Mouse (Mus musculus): Measurements from ENCODE around the gene Atrnl1.
"Not testable (repeated sequence)": the region's sequence is repeated elsewhere in the genome, so short reads cannot be mapped to it uniquely, and the experiment has no call there.

Gene Atrnl1

DNA sequence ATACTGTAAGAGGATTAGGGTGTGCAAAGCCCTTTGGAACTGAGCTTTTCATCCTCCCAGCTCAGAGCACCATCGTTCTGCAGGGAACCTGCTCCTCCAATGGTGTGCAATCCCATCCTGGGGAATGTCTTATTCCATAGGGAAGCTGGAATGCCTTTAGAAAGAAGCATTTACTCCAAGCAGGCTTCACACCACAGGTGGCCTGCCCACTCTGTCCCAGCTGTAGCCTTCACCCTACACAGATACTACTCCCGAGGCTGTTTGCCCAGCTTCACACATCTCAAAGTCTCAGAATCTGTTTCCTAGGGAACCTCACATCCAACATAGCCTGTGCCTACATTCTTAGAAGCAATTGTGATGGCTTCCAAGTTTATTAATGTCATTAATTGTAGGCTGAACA is 418.8 kb downstream of the Atrnl1 start:
- DNase-seq (ENCODE audit: low read depth, low spot score) = no peak

DNA sequence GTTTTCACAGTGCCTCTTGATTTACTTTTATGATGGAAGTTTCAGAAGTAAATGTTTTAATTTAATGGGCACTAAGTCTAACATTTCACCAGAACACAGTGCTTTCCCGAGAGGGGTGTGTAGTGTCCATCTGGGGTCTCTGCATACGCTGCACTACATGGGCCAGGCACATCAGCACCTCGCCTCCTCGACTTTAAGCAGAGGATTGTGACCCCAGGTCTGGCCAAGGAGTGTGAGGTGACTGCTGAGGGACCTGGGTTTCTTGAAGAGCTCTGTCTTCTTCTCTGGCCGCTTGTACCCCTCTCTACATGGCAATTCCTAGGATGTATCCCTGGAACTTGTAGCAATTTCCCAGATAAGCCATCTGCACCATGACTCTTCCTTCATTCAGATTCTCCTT is 422.4 kb downstream of the Atrnl1 start:
- no peak for DNase-seq (ENCODE audit: low read depth, low spot score)

DNA sequence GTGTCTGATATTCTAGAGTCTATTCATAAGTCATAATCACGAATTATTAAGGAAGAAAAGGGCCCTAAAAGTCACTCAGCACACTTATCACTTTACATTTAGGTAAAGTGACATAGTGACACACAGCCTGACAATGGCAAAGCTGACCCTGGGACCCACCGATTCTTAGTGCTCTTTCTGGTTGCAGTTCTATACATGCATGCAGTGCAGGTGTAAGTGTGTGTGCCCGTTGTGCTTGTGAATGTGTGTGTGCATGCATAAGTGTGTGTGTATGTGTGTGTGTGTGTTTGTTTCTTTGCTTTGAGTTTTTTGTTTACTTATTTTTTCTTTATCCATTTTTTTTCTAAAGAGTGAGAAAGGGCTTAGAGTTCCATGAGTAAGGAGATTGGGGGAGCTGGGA is 425.3 kb downstream of the Atrnl1 start:
- no peak for DNase-seq (ENCODE audit: low read depth, low spot score)

DNA sequence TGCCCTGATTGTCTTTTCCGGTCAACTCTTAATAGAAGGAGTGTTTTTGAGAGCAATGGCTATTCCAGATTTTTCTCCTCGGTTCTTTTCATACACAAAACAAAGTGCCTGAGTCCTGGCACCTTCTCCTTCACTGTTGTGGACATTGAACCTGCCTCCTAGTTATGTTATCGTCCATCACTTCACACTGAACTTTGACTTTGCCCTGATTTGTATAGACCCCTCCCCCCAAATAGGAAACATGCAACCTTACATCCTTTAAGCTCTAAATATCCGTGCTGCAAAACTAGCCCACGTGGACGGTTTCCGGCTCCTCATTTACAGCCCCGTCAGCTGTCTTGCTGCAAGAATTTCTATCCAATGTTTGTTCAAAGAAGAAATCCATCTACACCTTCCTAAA is 432.3 kb downstream of the Atrnl1 start:
- DNase-seq (ENCODE audit: low read depth, low spot score) = no peak

DNA sequence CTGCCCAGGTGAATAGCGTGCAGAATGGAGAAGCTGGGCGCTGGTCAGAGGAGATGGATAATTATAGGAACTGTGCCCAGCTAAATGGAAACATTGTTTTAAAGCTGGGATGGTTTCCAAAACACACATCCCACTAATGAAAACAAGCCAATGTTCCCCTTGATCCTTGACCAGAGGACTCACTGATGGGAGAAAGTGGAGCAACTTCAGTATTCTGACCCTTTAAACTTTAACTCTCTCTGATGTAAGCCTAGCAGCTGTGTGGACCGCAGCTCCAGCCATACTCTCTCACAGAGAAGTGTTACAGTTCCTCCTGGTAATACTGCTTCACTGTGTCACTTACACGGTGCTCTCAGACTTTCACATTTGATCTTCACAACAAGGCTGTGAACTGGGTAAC is 432.7 kb downstream of the Atrnl1 start:
- DNase-seq (ENCODE audit: low read depth, low spot score) = no peak

DNA sequence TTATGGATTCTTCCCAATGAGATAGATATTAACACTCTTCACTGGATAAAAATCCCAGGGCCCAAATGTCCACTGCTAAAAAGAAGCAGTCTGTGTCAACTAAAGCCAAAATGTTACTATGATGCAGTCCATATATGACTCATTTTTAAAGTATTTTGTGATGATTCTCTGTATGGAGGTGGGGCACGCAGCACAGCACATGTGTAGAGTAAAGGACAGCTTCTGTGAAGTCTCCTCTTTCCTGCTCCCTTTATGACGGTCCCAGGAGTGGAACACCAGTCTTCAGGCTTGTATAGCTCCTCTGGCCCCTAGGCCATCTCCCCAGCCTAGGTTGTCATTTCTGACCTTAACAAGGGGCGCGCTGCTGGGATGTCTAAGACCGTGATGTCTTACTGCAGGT is 434.0 kb downstream of the Atrnl1 start:
- DNase-seq (ENCODE audit: low read depth, low spot score) = no peak

DNA sequence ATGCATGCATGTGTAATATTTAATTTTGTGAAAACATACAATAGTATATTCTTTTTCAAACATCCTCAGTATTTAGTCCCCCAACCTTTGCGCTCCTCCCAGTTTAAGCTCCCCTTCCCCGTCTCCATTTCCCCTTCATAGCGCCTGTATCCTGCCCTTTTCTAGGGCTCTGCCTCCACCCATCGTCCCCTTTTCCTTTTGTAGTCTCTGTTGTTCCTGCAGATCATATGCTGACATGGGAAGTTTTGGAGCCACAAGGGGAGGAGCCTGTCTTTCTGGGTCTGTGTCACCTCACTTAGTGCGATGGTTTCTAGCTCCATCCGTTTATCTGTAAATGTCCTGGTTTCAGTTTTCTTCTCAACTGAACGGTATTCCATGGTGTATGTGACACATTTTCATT is 435.8 kb downstream of the Atrnl1 start:
- DNase-seq (ENCODE audit: low read depth, low spot score) = no peak

DNA sequence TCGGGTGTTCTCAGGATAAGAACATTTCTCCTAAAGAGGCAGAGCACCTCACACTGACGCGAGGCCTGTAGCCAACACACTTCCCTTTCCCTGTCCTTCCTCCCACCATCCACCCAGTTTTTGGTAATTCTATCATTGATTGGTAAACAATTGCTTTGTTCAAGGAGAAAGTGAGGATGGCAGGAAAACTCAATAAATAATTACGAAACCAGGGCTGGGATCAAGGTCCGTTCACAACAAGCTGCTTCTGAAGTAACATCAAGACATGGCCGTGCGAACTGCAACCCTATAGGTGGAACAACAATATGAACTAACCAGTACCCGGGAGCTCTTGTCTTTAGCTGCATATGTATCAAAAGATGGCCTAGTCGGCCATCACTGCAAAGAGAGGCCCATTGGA is 439.6 kb downstream of the Atrnl1 start:
- DNase-seq (ENCODE audit: low read depth, low spot score) = not testable (repeated sequence)

DNA sequence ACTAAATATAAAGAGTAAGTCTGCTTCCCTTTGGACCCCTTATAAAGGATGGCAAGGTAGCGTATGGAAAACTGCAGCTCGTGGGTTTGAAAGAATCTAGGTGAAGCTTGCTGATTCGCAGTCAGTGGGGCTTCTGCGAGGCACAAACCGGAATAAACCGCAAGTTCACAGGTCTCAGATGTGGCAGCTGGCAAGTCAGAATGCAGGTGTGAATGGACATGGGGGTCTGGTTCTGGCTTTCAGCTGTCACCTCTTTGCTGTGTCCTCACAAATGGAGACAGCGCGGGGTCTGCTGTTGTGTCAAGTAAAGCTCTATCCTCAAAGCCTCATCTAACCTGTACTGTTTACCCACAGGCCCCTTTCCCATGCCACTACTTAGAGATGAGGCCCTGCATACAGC is 440.2 kb downstream of the Atrnl1 start:
- DNase-seq (ENCODE audit: low read depth, low spot score) = no peak

DNA sequence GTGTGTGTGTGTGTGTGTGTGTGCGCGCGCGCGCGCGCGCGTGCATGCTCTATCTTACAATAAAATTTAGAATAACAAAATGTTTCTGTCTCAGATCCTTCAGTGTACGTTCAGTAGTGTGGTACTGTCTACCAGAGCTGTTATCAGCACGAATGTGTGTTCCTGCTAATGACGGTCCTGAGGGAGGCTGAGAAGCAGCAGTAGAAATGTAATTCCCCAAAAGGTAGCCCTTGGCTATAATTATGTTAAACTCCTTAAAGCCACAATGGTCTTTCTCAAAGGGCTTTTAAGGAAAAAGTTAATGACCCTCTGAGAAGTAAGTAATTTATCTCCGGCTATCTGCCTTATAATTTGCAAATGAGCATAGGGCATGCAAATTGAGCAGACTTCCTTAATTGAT is 441.1 kb downstream of the Atrnl1 start:
- DNase-seq (ENCODE audit: low read depth, low spot score) = no peak

DNA sequence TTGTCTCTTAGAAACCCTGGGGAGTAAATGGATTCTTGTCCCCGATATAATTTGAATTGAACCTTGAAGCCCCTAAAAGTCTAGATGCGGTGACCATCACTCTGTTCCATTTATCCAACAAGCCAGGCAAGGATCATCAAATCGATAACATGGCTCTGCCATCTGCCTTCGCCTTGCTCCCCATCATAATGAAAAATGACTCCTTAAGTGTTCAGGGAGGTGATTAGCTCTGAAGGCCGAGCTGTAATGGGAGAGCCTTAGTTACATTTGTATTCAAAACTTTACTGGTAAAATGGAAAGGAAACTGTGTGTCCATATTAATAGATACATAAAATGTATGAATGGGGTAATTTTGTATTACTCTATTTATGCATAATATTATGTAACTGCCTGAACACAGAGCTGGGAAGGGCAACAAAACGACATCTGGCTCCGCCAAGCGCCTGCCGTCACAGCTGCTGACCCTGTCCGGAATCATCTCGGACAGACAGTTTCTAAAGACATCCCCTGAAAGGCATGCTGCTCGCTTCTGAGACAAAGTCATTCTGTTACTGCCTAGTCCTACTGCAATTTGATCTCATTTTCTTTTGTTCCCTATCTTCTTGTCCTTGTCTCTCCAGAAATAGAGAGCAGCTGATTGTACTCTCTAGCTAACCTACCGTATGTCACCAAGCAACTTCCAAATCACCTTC is 441.8 kb downstream of the Atrnl1 start:
- no peak for DNase-seq (ENCODE audit: low read depth, low spot score)

DNA sequence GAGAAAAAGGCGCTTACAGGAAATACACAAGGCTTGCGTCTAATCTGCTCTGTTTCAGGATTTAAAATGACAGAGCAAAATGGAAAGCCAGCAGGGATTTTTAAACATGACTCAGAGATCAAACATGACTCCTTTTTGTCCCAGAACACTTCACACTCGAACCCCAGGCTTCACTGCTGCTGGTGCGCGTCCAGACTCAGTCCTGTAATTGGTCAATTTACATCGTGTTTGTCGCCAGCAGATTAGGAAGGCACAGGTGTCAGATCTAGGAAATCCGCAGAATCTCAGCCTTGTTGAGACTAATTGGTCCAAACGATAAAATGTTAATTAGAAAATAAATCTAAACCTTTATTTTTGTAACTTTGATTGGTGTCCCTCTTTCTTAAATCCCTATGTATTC is 448.9 kb downstream of the Atrnl1 start:
- DNase-seq (ENCODE audit: low read depth, low spot score) = no peak

DNA sequence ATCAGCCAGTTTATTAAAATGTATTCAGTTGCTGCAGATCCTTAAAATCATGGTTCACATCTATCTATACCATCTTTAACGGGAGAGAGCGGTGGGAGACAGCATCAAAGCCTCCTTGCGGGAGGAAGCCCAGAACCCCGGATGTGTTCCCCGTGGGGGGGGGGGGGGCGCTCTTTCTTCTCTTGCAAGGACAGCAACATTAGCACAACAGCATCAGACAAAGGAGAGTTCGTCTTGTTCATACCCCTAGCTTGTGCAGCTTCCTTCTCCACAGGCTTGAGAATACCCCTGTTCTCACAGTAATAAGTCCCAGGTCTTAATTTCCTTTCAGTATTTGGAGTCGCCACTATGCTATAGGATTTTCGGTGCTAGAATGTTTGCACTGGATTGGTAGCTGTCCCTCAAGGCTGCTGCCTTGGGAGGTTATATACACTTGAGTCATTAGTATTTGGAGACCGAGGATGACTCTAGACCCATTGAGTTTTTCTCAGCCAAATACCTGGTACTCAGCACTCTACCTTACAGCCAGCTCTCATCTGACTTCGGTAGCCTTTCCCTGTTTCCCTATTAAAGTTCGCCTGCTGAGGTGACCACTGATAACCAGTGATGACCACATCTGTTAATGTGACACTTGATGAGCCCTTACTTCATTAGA is 449.5 kb downstream of the Atrnl1 start:
- no peak for DNase-seq (ENCODE audit: low read depth, low spot score)

DNA sequence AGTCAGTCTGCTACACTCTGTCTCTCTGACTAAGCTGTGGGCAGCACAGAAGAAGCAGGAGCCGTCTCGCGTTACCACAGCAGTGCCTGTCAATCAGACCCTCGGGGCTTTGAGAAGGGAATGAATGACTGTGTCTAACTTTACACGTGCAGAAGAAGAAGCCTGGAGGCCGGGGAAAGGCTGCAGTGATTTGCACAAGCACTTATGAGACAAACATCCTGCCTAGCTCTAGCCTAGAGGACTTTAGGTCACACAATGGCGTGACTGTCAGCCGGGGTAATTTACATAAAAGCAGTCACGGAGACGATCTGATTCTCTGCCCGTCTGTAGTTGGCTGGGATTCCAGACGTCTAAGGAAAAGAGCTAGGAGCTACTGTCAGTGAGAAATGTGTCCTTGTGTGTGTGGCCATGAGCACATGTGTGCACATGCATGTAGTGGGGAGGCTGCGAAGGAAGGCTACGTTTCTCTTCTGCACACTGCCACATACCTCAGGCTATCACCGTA is 450.1 kb downstream of the Atrnl1 start:
- DNase-seq (ENCODE audit: low read depth, low spot score) = peak; percentile 52

DNA sequence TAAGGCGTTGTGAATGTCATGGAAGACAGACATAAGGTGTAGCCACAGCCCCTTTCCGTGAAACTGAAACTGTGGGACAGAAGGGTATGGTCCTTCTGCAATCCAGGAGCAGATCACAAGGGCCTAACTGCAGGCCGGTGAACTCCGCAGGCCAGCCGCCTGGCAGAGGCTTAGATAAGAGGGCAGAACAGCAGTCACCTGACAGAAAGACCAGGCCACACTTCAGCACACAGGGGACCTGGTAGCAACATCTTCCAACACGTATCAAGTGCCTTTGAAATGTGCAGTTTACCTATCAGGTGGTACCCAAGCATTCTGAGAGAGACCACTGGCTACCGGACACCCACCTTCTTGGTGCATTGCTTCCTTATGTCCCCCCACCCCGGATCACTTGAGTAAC is 451.1 kb downstream of the Atrnl1 start:
- DNase-seq (ENCODE audit: low read depth, low spot score) = no peak

DNA sequence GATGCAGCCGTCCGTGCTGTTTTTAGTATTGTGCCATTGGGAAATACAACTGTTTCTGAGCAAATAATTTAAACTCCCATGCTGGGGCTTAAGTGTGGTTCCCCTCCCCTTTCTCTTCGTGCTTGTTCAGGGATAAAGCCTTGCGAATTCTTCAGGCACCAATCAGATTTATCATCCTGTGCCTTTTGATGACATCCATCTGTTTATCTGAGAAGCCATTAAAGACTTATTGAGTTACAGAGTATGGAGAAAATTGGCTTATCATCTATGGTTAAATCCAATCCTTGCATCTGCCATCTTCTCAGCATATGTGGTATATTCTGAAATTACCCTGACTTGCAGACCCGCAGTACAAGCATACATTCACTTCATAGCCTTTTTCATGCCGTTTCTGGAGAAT is 452.7 kb downstream of the Atrnl1 start:
- DNase-seq (ENCODE audit: low read depth, low spot score) = no peak

DNA sequence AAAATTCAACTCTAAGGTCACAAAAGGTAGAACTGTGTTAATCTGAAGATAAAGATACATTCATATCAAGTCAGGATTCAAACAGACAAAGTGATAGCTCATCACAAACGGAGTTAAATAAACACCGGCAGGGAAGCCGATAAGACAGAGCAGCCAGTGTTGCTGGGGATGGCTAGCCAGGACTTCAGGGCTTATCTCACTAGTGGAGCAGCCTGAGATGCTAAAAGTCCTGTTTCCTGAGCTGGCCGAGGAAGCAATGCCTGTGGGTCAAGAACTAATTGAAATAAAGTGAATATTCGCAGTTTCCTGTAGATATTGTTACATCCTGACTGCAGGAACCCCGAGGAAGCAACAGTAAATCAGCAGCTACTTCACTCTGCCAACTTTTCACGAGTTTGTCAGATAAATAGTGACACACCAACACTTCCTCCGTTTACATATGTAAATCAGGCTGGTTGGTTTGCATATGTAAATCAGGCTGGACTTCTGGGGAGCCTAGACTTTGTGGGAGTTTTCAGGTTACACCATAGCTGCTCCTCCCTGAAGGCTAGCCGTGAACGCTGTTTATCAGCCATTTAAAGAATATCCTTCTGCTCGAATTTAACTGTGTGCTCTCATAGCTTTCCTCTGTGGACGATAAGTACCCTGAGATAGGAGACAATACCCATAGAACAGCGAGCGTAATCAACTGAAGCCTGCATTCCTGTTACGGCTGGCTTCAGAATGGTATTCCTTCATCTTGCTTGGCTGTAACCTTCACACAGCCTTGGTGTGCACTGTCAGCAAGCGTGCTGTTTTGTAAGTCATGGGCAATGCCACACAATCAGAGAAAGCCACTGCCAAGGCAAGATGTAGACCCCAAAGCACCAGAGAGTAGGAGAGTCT is 453.5 kb downstream of the Atrnl1 start:
- DNase-seq (ENCODE audit: low read depth, low spot score) = no peak

DNA sequence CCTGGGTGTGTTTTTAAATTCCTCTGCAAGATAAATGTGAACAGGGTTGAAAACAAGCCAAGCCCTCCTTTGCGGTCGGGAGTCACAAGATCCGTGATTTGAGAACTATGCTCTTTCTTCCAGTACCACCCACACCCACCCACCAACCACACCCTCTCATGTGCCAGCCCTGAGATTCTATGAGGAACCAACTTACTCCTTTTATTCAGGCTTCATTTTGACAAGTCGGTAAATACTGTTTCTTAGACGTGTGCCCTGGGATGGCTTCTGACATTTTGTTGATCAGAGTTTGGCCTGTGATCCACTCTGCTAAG is 454.1 kb downstream of the Atrnl1 start:
- no peak for DNase-seq (ENCODE audit: low read depth, low spot score)

DNA sequence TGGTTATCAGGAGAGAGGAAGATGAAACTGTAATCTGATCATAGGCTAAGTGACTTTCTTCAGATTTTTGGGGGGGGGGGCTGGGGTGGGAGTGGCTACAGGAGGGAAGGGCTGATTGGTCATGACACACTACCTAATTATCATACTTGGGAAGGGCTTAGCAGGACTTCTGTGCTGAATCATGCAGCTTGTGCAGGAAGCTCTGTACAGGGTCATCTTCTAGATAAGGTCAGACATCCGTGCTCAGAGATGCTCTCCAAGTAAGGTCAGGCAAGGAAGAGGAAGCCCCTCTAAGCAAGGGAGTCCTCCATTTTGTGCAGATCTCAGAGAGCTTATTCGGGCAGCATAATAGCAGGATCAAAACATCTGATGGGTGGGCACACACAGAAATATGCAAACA is 454.7 kb downstream of the Atrnl1 start:
- DNase-seq (ENCODE audit: low read depth, low spot score) = no peak

DNA sequence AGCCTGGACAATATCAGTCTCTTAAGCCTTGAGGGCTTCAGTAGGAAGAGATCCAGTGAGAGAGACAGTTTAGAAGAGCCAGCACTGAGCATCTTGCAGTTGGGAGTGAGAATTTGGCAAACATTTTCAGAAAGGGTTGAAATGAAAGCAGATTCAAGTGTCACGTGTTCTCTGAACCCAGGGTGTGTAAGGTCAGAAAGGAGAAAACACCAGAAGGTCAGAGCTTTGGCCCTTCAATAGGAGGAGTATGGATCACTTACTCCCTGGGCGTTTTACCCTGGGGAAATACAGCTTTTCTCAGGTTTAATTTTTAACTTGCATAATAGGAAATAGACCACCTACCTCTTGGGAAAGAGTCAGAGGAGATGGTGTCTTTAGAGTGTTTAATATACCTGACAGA is 457.3 kb downstream of the Atrnl1 start:
- no peak for DNase-seq (ENCODE audit: low read depth, low spot score)

DNA sequence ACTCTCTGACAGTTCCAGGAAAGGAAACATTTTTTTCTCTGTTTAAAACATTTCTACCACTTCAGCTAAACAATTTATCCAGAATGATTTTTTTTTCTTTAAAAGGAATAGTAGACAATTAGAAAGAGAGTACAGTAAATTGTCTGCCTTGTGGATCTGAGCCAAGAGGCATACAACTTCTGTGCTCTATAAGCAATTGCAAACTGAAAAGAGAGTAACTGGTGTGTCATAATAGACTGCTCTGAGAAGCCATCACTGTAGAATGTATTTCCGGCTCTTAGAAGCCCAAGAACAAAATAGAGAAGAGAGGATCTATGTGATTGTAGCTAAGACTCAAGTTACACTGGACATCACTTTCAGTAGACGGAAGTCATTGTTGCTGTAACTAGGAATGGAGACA is 458.1 kb downstream of the Atrnl1 start:
- DNase-seq (ENCODE audit: low read depth, low spot score) = no peak

DNA sequence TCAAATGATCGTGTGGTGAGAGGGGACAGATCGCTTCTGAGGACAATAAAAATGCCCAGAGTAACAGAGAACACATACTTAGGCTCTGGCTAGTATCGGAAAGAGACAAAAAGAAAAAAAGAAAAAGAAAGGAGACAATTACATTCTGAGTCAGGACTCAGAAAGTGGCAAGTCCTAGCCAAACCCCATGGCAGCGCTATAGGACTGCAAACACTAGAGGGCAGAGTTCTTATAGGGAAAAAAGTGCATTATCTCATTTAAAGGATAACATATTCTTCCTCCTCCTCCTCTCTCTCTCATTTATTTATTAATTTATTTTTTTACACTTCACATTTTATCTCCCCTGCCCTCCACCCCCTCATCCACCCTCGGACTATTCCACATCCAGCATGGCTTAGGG is 461.6 kb downstream of the Atrnl1 start:
- no peak for DNase-seq (ENCODE audit: low read depth, low spot score)

DNA sequence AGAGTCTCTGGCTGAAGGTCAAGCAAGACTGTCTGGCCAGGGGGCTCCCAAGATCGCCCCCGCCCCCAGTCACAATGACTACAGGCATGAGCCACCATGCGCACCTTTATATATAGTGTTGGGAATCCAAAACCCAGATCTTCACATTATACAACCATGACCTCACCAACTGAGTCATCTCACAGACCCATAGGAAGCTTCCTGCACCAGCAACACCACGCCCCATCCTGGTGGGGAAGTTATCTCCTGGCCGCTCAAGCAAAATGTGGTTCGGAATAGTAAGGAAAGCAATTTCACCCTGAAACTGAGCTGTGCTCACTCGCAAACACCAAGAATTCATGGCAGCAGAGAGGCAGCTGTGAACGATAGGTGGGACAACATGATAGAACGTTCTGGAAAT is 462.0 kb downstream of the Atrnl1 start:
- no peak for DNase-seq (ENCODE audit: low read depth, low spot score)
